Mouse (Mus musculus): ENCODE results near the gene Plekhh1. TPM values are rescaled to one million over a fixed set of nuclear protein-coding genes. Genes with fewer than 3 reads are reported as not detected.

Plekhh1 gene
- total and polyA plus RNA-seq, 3 experiments = 0.35 to 2.3 TPM; not detected in 1

DNA sequence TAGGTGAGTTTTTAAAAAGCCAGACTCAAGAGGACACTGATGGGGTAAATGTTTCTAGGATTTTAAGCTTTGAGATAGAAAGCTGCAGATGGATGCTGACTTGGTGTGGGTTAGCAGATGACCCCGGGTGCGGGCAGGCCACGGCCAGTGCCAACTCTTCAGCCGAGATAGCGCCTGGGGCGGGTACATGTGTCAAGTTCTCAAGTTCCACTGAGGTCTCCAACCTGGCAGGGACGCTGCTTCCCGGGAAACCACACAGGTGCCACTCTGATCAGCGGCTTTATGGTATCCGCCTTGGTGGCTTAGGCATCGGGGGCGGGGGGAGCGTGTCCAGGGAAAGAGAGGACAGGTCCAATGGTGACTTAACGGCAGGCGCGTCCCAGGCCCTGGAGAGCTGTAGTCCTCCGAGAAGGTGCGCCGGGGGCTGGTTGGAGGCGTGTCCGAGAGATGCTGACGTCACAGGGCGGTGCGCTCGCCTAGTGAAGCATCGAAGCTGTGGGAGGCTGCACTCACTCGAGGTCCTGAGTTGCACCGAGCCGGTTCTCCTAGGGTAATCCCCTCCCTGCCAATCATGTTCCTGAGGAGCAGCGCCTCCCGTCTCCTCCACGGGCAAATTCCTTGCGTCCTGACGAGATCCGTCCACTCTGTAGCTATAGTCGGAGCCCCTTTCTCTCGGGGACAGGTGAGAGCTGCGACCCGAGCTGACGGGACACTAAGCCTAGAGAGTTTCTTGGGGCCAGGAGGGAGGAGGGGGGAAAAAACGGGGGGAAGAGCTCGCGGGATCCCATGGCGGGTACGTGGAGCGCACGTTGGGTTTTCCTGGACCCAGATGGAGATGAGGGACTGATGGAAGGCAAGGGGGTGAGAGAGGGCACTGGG, 101.6 kb downstream of the Plekhh1 start, which contains the start of gene Arg2:
Gene Arg2 (plus strand): TSS at position 479 of the 879 bp plus-strand sequence.
- H3K79me2 ChIP-seq (ENCODE audit: control insufficient read depth, insufficient read depth, low read length, poor library complexity) = no peaks in the 10 kb centered on the region
- H3K4me3 ChIP-seq (ENCODE audit: control insufficient read depth in 1 of 2, insufficient read depth in 1 of 2, low read depth in 2 of 2, low read length in 2 of 2) = no peak within 1 kb of the TSS
- H3K9ac ChIP-seq (ENCODE audit: control insufficient read depth, low read depth, low read length, poor library complexity, severe bottlenecking) = no peak within 1 kb of the TSS
- TF ChIP-seq ZC3H11A (IDR thresholded peaks at IDR 0.05; ENCODE audit: low read depth, low read length) (no peak), ETS1 (IDR thresholded peaks at IDR 0.05; ENCODE audit: low read depth, low read length) (no peak), POLR2A (IDR thresholded peaks at IDR 0.05; ENCODE audit: control insufficient read depth in 1 of 2, insufficient read depth in 1 of 2, low read depth in 1 of 2, low read length in 2 of 2, poor library complexity in 1 of 2) (no peak), MAZ (IDR thresholded peaks at IDR 0.05; ENCODE audit: low read depth, low read length) (no peak), TCF12 (IDR thresholded peaks at IDR 0.05; ENCODE audit: low read depth, low read length) (no peak), BHLHE40 (IDR thresholded peaks at IDR 0.05; ENCODE audit: borderline replicate concordance, low read depth, low read length) (no peak), POLR2AphosphoS2 (IDR thresholded peaks at IDR 0.05; ENCODE audit: low read length) (no peak), MYC (IDR thresholded peaks at IDR 0.05; ENCODE audit: low read depth, low read length) (no peak), TAL1 (IDR thresholded peaks at IDR 0.05; ENCODE audit: low read length) (no peak), MAFK (IDR thresholded peaks at IDR 0.05; ENCODE audit: borderline replicate concordance, low read depth, low read length) (no peak), MYB (IDR thresholded peaks at IDR 0.05; ENCODE audit: low read depth, low read length) (no peak), NRF1 (IDR thresholded peaks at IDR 0.05; ENCODE audit: insufficient read depth, low read depth, low read length, poor library complexity, severe bottlenecking) (no peak), SMC3 (IDR thresholded peaks at IDR 0.05; ENCODE audit: low read depth, low read length) (no peak), GABPA (IDR thresholded peaks at IDR 0.05; ENCODE audit: low read depth, low read length) (no peak)
- no peaks in the 10 kb centered on the region for H3K4me1 ChIP-seq (ENCODE audit: control insufficient read depth in 1 of 2, insufficient read depth in 2 of 2, low read length in 2 of 2)
- no peaks in the 10 kb centered on the region for H3K36me3 ChIP-seq (ENCODE audit: control insufficient read depth in 1 of 2, insufficient read depth in 2 of 2, low read length in 2 of 2)
- H3K27ac ChIP-seq (ENCODE audit: control insufficient read depth, low read depth, low read length) = no peak within 1 kb of the TSS
- H3K27me3 ChIP-seq (ENCODE audit: control insufficient read depth in 1 of 2, insufficient read depth in 2 of 2, low read length in 2 of 2) = peaks cover 3 to 12% of the 10 kb centered on the region in 2 experiments
- no peak for DNase-seq (ENCODE audit: low read depth, low spot score)
- H3K9me3 ChIP-seq (replicated peaks; ENCODE audit: insufficient read depth, low read length) = no peaks in the 10 kb centered on the region

Other genes with a start within 250 kb of the Plekhh1 start
- gene Atp6v1d, start 167.5 kb upstream of the Plekhh1 start, total RNA-seq (2012; rRNA removed) = 27.0 and 28.0 TPM in 2 replicates
- gene Atp6v1d, start 167.5 kb upstream of the Plekhh1 start, polyA plus RNA-seq (2012; ENCODE audit: insufficient read depth in 1 of 2, insufficient read length in 2 of 2, low read depth in 1 of 2, low replicate concordance in 2 of 2, missing spikeins in 1 of 2) = 10 to 100 TPM in 1 of 2 experiments, not detected in 1; 51.7 TPM
- 197 and 210 TPM in 2 replicates for gene Eif2s1, start 167.3 kb upstream of the Plekhh1 start, total RNA-seq (2012; rRNA removed)
- 100 to 1,000 TPM; 114 to 550 TPM for gene Eif2s1, start 167.3 kb upstream of the Plekhh1 start, polyA plus RNA-seq (2012; ENCODE audit: insufficient read depth in 1 of 2, insufficient read length in 2 of 2, low read depth in 1 of 2, low replicate concordance in 2 of 2, missing spikeins in 1 of 2)
- gene Plek2, start 122.2 kb upstream of the Plekhh1 start, total RNA-seq (2012; rRNA removed) = 8.0 and 11.2 TPM in 2 replicates
- 10 to 100 TPM in 1 of 2 experiments, not detected in 1; 17.7 TPM for gene Plek2, start 122.2 kb upstream of the Plekhh1 start, polyA plus RNA-seq (2012; ENCODE audit: insufficient read depth in 1 of 2, insufficient read length in 2 of 2, low read depth in 1 of 2, low replicate concordance in 2 of 2, missing spikeins in 1 of 2)
- 13.5 and 13.8 TPM in 2 replicates for gene Tmem229b, start 21.5 kb upstream of the Plekhh1 start, total RNA-seq (2012; rRNA removed)
- 10 to 100 TPM in 1 of 2 experiments, not detected in 1; 20.5 TPM for gene Tmem229b, start 21.5 kb upstream of the Plekhh1 start, polyA plus RNA-seq (2012; ENCODE audit: insufficient read depth in 1 of 2, insufficient read length in 2 of 2, low read depth in 1 of 2, low replicate concordance in 2 of 2, missing spikeins in 1 of 2)
- gene Pigh, start 60.5 kb downstream of the Plekhh1 start, total RNA-seq (2012; rRNA removed) = 6.4 and 9.5 TPM in 2 replicates
- gene Pigh, start 60.5 kb downstream of the Plekhh1 start, polyA plus RNA-seq (2012; ENCODE audit: insufficient read depth in 1 of 2, insufficient read length in 2 of 2, low read depth in 1 of 2, low replicate concordance in 2 of 2, missing spikeins in 1 of 2) = 1 to 10 TPM in 1 of 2 experiments, not detected in 1; 7.2 TPM
- not detected in 2 replicates for gene Arg2, start 101.6 kb downstream of the Plekhh1 start, total RNA-seq (2012; rRNA removed)
- gene Arg2, start 101.6 kb downstream of the Plekhh1 start, polyA plus RNA-seq (2012; ENCODE audit: insufficient read depth in 1 of 2, insufficient read length in 2 of 2, low read depth in 1 of 2, low replicate concordance in 2 of 2, missing spikeins in 1 of 2) = not detected
- 69.8 and 73.0 TPM in 2 replicates for gene Vti1b, start 143.5 kb downstream of the Plekhh1 start, total RNA-seq (2012; rRNA removed)
- 10 to 100 TPM in 1 of 2 experiments, not detected in 1; 54.3 TPM for gene Vti1b, start 143.5 kb downstream of the Plekhh1 start, polyA plus RNA-seq (2012; ENCODE audit: insufficient read depth in 1 of 2, insufficient read length in 2 of 2, low read depth in 1 of 2, low replicate concordance in 2 of 2, missing spikeins in 1 of 2)
- gene Rdh11, start 163.1 kb downstream of the Plekhh1 start, total RNA-seq (2012; rRNA removed) = 26.7 and 29.8 TPM in 2 replicates
- gene Rdh11, start 163.1 kb downstream of the Plekhh1 start, polyA plus RNA-seq (2012; ENCODE audit: insufficient read depth in 1 of 2, insufficient read length in 2 of 2, low read depth in 1 of 2, low replicate concordance in 2 of 2, missing spikeins in 1 of 2) = 10 to 100 TPM; 22.0 to 44.5 TPM
- gene Rdh12, start 179.8 kb downstream of the Plekhh1 start, total RNA-seq (2012; rRNA removed) = 0.15 and 0.29 TPM in 2 replicates
- under 1 TPM in 1 of 2 experiments, not detected in 1; 0.35 TPM for gene Rdh12, start 179.8 kb downstream of the Plekhh1 start, polyA plus RNA-seq (2012; ENCODE audit: insufficient read depth in 1 of 2, insufficient read length in 2 of 2, low read depth in 1 of 2, low replicate concordance in 2 of 2, missing spikeins in 1 of 2)

Data from MEL (cell line).